Mouse (Mus musculus) limb, embryonic 14.5 days (tissue): ENCODE data around the gene Kcna3. TPM values are rescaled to one million over a fixed set of nuclear protein-coding genes. Genes with fewer than 3 reads are reported as not detected.

Experiments
- ATAC-seq: fragments of 200-750 bp; cut with Nextera tagmentation; 2 replicates; pipeline ENCODE4 v1.8.0; 2017; ENCODE audit warnings: low read depth, moderate number of reproducible peaks, moderate TSS enrichment; ENCODE audit not compliant: low FRiP score
- DNase-seq: peaks from one replicate; pipeline ENCODE4 v3.0.0-alpha.2; 2015; ENCODE audit warnings: low spot score
- H3K27ac ChIP-seq: fragments of 300-500 bp; sonication (generic); replicated peaks from 2 replicates; pipeline ENCODE4 v1.5.1; 2014; ENCODE audit warnings: low read depth, mild to moderate bottlenecking, low read length, moderate library complexity, mixed read lengths
- H3K27me3 ChIP-seq: fragments of 300-500 bp; sonication (generic); 2 replicates; pipeline ENCODE4 v1.6.1; 2014; ENCODE audit warnings: low read length, mixed read lengths; ENCODE audit not compliant: control insufficient read depth, insufficient read depth
- H3K36me3 ChIP-seq: fragments of 300-500 bp; sonication (generic); 2 replicates; pipeline ENCODE4 v1.6.1; 2014; ENCODE audit warnings: mild to moderate bottlenecking, low read length, moderate library complexity, mixed read lengths; ENCODE audit not compliant: control insufficient read depth, insufficient read depth
- H3K4me1 ChIP-seq: fragments of 300-500 bp; sonication (generic); 2 replicates; pipeline ENCODE4 v1.6.1; 2014; ENCODE audit warnings: antibody characterized with exemption, low read length, mixed read lengths; ENCODE audit not compliant: control insufficient read depth, insufficient read depth
- H3K4me2 ChIP-seq: fragments of 300-500 bp; sonication (generic); replicated peaks from 2 replicates; pipeline ENCODE4 v1.6.1; 2014; ENCODE audit warnings: low read depth, mild to moderate bottlenecking, low read length, moderate library complexity; ENCODE audit not compliant: severe bottlenecking
- H3K4me3 ChIP-seq: fragments of 300-500 bp; sonication (generic); replicated peaks from 2 replicates; pipeline ENCODE4 v1.5.1; 2014; ENCODE audit warnings: low read length
- H3K9ac ChIP-seq: fragments of 300-500 bp; sonication (generic); 2 replicates; pipeline ENCODE4 v1.6.1; 2014; ENCODE audit warnings: mild to moderate bottlenecking, low read depth, low read length, moderate library complexity; ENCODE audit not compliant: severe bottlenecking
- H3K9me3 ChIP-seq: fragments of 300-500 bp; sonication (generic); 2 replicates; pipeline ENCODE4 v1.6.1; 2016; ENCODE audit warnings: low read length; ENCODE audit not compliant: control insufficient read depth
- POLR2A ChIP-seq: fragments of 200-500 bp; IDR thresholded peaks from 2 replicates; pipeline ENCODE4 v1.8.0; 2012; ENCODE audit warnings: inconsistent platforms, mild to moderate bottlenecking, moderate library complexity, borderline replicate concordance; ENCODE audit not compliant: insufficient read depth, insufficient read length; ENCODE audit errors: extremely low read depth
- WGBS: fragments of 180-500 bp; shearing (Covaris S2); extraction: QIAGEN DNeasy Blood & Tissue Kit; methylation state at CpG from one replicate; pipeline ENCODE4 v1.1.7; 2014; 5-methylcytosine and 5-hydroxymethylcytosine counted together
- polyA plus RNA-seq, 2 experiments: library from polyadenylated mRNA; depleted of rRNA in 1 of 2; stranded (reverse) in 1 of 2; unstranded in 1 of 2; fragments of >200 nt; fragmentation: Nextera tagmentation in 1 of 2; extraction: Ambion mirVana in 1 of 2; gene quantifications; 2 replicates each; pipeline versions ENCODE4 v1.2.1 to v1.2.3; 2012 to 2014

The Kcna3 gene
- polyA plus RNA-seq, 2 experiments, result 0.69 to 1.1 TPM

DNA sequence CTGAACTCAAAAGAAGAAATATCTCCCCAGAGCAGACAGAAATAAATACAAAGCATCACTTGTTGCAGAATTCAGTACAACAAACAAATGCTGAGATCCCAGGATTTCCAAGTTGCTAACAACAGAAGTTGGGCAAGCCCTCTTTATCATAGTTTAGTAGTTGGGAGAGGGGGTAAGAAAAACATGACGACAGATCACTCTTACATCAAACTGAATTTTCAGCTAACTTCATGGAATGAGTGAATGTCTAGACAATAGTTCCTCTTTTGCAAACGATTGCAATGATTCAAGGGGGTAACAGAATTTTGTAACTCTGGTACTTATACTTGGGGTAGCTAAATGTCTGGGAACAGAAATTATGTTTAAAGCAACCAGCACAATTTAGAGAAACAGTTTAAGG lies 1.2 kb upstream of the Kcna3 start:
- 0 out of 2 replicates have a peak, but pooled peaks cover 2% of the 10 kb centered on the region for H3K4me1 ChIP-seq
- no peak overlapping the region for H3K27ac ChIP-seq
- peaks cover 8% of the 10 kb centered on the region; the same call in 1 of the 2 replicates for H3K27me3 ChIP-seq
- ATAC-seq, result no peak
- no peak overlapping the region for H3K9ac ChIP-seq
- H3K36me3 ChIP-seq, result no peaks in the 10 kb centered on the region
- H3K9me3 ChIP-seq, result no peaks in the 10 kb centered on the region
- no peak overlapping the region for H3K4me3 ChIP-seq
- H3K4me2 ChIP-seq, result no peak overlapping the region
- WGBS, result 69% methylated on average over 2 of the region's 2 CpGs
- no peak for DNase-seq
- no peak for TF ChIP-seq POLR2A

DNA sequence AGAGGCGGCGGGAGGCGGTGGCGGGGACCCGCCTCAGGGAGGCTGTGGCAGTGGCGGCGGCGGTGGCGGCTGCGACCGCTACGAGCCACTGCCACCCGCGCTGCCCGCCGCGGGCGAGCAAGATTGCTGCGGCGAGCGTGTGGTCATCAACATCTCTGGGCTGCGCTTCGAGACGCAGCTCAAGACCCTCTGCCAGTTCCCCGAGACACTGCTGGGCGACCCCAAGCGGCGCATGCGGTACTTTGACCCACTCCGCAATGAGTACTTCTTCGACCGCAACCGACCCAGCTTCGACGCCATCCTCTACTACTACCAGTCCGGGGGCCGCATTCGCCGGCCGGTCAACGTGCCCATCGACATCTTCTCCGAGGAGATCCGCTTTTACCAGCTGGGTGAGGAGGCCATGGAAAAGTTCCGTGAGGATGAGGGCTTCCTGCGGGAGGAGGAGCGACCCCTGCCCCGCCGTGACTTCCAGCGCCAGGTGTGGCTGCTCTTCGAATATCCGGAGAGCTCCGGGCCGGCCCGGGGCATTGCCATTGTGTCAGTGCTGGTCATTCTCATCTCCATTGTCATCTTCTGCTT lies 580 bp downstream of the Kcna3 start:
- Histone ChIP-seq H3K27ac (peak overlapping the region; percentile 63), H3K4me1 (0 out of 2 replicates have a peak, but pooled peaks cover 2% of the 10 kb centered on the region), H3K4me3 (peak overlapping the region; percentile 71), H3K9me3 (no peaks in the 10 kb centered on the region), H3K27me3 (peaks cover 8% of the 10 kb centered on the region; the same call in 1 of the 2 replicates), H3K9ac (peak overlapping the region; percentile 81), H3K36me3 (no peaks in the 10 kb centered on the region), H3K4me2 (peak overlapping the region; percentile 88)
- under 1% methylated on average over 40 of the region's 55 CpGs for WGBS
- TF ChIP-seq POLR2A, result no peak
- DNase-seq (no peak), ATAC-seq (peak; percentile 34; the same call in 1 of the 2 replicates)

DNA sequence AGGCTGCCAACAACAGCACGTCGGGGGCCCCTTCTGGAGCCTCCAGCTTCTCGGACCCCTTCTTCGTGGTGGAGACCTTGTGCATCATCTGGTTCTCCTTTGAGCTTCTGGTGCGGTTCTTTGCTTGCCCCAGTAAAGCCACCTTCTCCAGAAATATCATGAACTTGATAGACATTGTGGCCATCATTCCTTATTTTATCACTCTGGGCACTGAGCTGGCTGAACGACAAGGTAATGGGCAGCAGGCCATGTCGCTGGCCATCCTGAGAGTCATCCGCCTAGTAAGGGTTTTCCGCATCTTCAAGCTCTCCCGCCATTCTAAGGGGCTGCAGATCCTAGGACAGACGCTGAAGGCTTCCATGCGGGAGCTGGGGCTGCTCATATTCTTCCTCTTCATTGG lies 1.1 kb downstream of the Kcna3 start:
- DNase-seq (no peak), ATAC-seq (no peak)
- H3K36me3 ChIP-seq, result no peaks in the 10 kb centered on the region
- no peak overlapping the region for H3K27ac ChIP-seq
- WGBS, result 50% methylated on average over 12 of the region's 12 CpGs
- H3K9ac ChIP-seq, result peak overlapping the region; percentile 81; the same call in 1 of the 2 replicates
- H3K4me1 ChIP-seq, result 0 out of 2 replicates have a peak, but pooled peaks cover 2% of the 10 kb centered on the region
- no peak for TF ChIP-seq POLR2A
- H3K4me2 ChIP-seq, result peak overlapping the region; percentile 88
- H3K9me3 ChIP-seq, result no peaks in the 10 kb centered on the region
- peak overlapping the region; percentile 71 for H3K4me3 ChIP-seq
- peaks cover 8% of the 10 kb centered on the region; the same call in 1 of the 2 replicates for H3K27me3 ChIP-seq

DNA sequence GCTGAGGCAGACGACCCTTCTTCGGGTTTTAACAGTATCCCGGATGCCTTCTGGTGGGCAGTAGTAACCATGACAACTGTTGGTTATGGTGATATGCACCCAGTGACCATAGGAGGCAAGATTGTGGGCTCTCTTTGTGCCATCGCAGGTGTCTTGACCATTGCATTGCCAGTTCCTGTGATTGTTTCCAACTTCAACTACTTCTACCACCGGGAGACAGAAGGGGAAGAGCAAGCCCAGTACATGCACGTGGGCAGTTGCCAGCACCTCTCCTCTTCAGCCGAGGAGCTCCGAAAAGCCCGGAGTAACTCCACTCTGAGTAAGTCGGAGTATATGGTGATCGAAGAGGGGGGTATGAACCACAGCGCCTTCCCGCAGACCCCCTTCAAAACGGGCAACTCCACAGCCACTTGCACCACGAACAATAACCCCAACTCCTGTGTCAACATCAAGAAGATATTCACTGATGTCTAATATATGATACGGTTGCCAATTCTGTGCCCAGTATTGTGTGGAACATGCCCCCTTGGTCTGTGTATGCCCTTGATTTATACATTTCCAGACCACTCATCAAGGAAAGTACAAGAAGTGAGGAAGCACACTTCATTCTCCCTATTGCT lies 1.7 kb downstream of the Kcna3 start:
- no peak overlapping the region for H3K9ac ChIP-seq
- peak overlapping the region; percentile 88; the same call in 1 of the 2 replicates for H3K4me2 ChIP-seq
- H3K9me3 ChIP-seq, result no peaks in the 10 kb centered on the region
- TF ChIP-seq POLR2A, result no peak
- DNase-seq, result no peak
- H3K27me3 ChIP-seq, result peaks cover 8% of the 10 kb centered on the region; the same call in 1 of the 2 replicates
- peak overlapping the region; percentile 71; the same call in 1 of the 2 replicates for H3K4me3 ChIP-seq
- WGBS, result 83% methylated on average over 16 of the region's 16 CpGs
- no peak overlapping the region for H3K27ac ChIP-seq
- ATAC-seq, result no peak
- H3K4me1 ChIP-seq, result 0 out of 2 replicates have a peak, but pooled peaks cover 2% of the 10 kb centered on the region
- no peaks in the 10 kb centered on the region for H3K36me3 ChIP-seq

DNA sequence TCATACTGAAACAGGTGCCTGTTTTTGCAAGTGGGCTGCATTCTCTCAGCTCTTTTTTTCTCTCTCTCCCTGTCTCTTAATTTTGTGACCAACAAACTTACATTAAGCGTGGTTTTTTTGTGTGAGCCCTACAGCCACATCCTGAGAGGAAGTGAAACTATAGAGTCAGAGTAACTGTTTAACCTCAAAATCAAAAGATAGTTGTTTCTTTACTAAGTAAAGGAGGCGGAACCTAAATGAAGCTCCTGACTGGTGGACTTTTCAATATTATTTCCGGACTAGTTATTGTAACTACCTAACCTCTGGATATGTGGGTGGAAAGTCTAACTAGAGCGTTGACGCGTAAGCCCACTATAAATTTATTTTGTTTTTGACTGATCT lies 2.2 kb downstream of the Kcna3 start:
- DNase-seq, result no peak
- 87% methylated on average over 6 of the region's 6 CpGs for WGBS
- no peaks in the 10 kb centered on the region for H3K36me3 ChIP-seq
- 0 out of 2 replicates have a peak, but pooled peaks cover 2% of the 10 kb centered on the region for H3K4me1 ChIP-seq
- no peaks in the 10 kb centered on the region for H3K9me3 ChIP-seq
- H3K9ac ChIP-seq, result no peak overlapping the region
- ATAC-seq, result no peak
- no peak overlapping the region for H3K27ac ChIP-seq
- H3K27me3 ChIP-seq, result peaks cover 8% of the 10 kb centered on the region; the same call in 1 of the 2 replicates
- TF ChIP-seq POLR2A, result no peak
- no peak overlapping the region for H3K4me2 ChIP-seq
- H3K4me3 ChIP-seq, result no peak overlapping the region
